ENCODE assay signal across 8 mouse cellular contexts in genomic region chr1:21079217-21079773, GRCm38 (mm10). TPM values are rescaled to one million over a fixed set of nuclear protein-coding genes. Genes with fewer than 3 reads are reported as not detected.
A peak's percentile ranks its signal among the peaks of the same experiment; 100 is the strongest.
DNase-seq lines count a peak whose midpoint lies in the region; ATAC-seq and TF ChIP-seq lines count a peak whose summit lies in the region.

Tram2 (minus strand) TSS chr1:21079229.

- TF ChIP-seq CTCF in stomach, postnatal 0 days (IDR thresholded peaks at IDR 0.05; ENCODE audit: low read depth) = no peak

- H3K27me3 ChIP-seq in forebrain, embryonic 14.5 days (replicated peaks; ENCODE audit: control insufficient read depth, insufficient read depth, low read length) = no peaks in the 10 kb centered on the region
- no peaks in the 10 kb centered on the region for H3K27me3 ChIP-seq in liver, embryonic 16.5 days (ENCODE audit: control insufficient read depth, insufficient read depth, low read depth, low read length)
- H3K27me3 ChIP-seq in neural tube, embryonic 12.5 days (replicated peaks) = no peaks in the 10 kb centered on the region
- no peaks in the 10 kb centered on the region for H3K27me3 ChIP-seq in stomach, postnatal 0 days (ENCODE audit: control insufficient read depth, insufficient read depth, low read length)

- H3K4me1 ChIP-seq in forebrain, embryonic 14.5 days (ENCODE audit: control insufficient read depth, insufficient read depth, low read length) = peaks cover 10% of the 10 kb centered on the region; the same call in 1 of the 2 replicates
- peaks cover 8% of the 10 kb centered on the region for H3K4me1 ChIP-seq in liver, embryonic 16.5 days (ENCODE audit: control insufficient read depth, low read depth, low read length)
- H3K4me1 ChIP-seq in neural tube, embryonic 12.5 days = peaks cover 35% of the 10 kb centered on the region
- H3K4me1 ChIP-seq in stomach, postnatal 0 days (replicated peaks; ENCODE audit: control insufficient read depth, insufficient read depth) = peaks cover 2% of the 10 kb centered on the region; the same call in 1 of the 2 replicates

- peak within 1 kb of the TSS; percentile 72 for H3K4me2 ChIP-seq in forebrain, embryonic 14.5 days (ENCODE audit: low read length)
- H3K4me2 ChIP-seq in liver, embryonic 16.5 days (ENCODE audit: low read depth, low read length) = peak within 1 kb of the TSS; percentile 83
- H3K4me2 ChIP-seq in neural tube, embryonic 12.5 days (replicated peaks) = peak within 1 kb of the TSS; percentile 74
- peak within 1 kb of the TSS; percentile 78 for H3K4me2 ChIP-seq in stomach, postnatal 0 days (replicated peaks; ENCODE audit: low read depth)

- H3K4me3 ChIP-seq in forebrain, embryonic 14.5 days (ENCODE audit: low read depth, low read length) = peak within 1 kb of the TSS; percentile 60
- H3K4me3 ChIP-seq in liver, embryonic 16.5 days (ENCODE audit: low read depth, low read length) = peak within 1 kb of the TSS; percentile 65
- peak within 1 kb of the TSS; percentile 57 for H3K4me3 ChIP-seq in neural tube, embryonic 12.5 days
- peak within 1 kb of the TSS; percentile 74 for H3K4me3 ChIP-seq in stomach, postnatal 0 days (ENCODE audit: low read depth, low read length)

- intact Hi-C loops in heart, postnatal 14 days (cut with DNase I) = loop anchor here (2.0 to 5.0 kb wide), 5 partner anchors 22 to 262 kb away; no protein-coding TSS in a partner anchor

- WGBS in forebrain, embryonic 14.5 days = under 1% methylated on average over 38 of the region's 52 CpGs
- 1% methylated on average over 51 of the region's 52 CpGs for WGBS in large intestine, adult 2 months
- 0% methylated on average over 47 of the region's 52 CpGs for WGBS in liver, embryonic 16.5 days (ENCODE audit: insufficient replicate concordance)
- under 1% methylated on average over 48 of the region's 52 CpGs for WGBS in neural tube, embryonic 12.5 days
- WGBS in stomach, postnatal 0 days = under 1% methylated on average over 30 of the region's 52 CpGs

- no peaks in the 10 kb centered on the region for H3K9me3 ChIP-seq in forebrain, embryonic 14.5 days (replicated peaks; ENCODE audit: control insufficient read depth, low read length)
- no peaks in the 10 kb centered on the region for H3K9me3 ChIP-seq in liver, embryonic 16.5 days (replicated peaks; ENCODE audit: control insufficient read depth, low read length)
- no peaks in the 10 kb centered on the region for H3K9me3 ChIP-seq in neural tube, embryonic 12.5 days
- no peaks in the 10 kb centered on the region for H3K9me3 ChIP-seq in stomach, postnatal 0 days (ENCODE audit: control insufficient read depth, low read length)

- TF ChIP-seq EP300 in stomach, postnatal 0 days (optimal IDR thresholded peaks at IDR 0.05) = no peak

- H3K36me3 ChIP-seq in forebrain, embryonic 14.5 days (ENCODE audit: control insufficient read depth, insufficient read depth, low read length) = no peaks in the 10 kb centered on the region
- no peaks in the 10 kb centered on the region for H3K36me3 ChIP-seq in liver, embryonic 16.5 days (ENCODE audit: control insufficient read depth, insufficient read depth)
- no peaks in the 10 kb centered on the region for H3K36me3 ChIP-seq in neural tube, embryonic 12.5 days
- no peaks in the 10 kb centered on the region for H3K36me3 ChIP-seq in stomach, postnatal 0 days (ENCODE audit: control insufficient read depth, insufficient read depth, low read length)

- peak within 1 kb of the TSS; percentile 67 for H3K27ac ChIP-seq in forebrain, embryonic 14.5 days (ENCODE audit: low read depth, low read length)
- H3K27ac ChIP-seq in liver, embryonic 16.5 days (ENCODE audit: low read length) = peak within 1 kb of the TSS; percentile 83
- peak within 1 kb of the TSS; percentile 57 for H3K27ac ChIP-seq in neural tube, embryonic 12.5 days
- H3K27ac ChIP-seq in stomach, postnatal 0 days (replicated peaks) = peak within 1 kb of the TSS; percentile 92

- peak; percentile 88 for DNase-seq in ES-CJ7 (ENCODE audit: low read depth, low spot score)
- DNase-seq in forebrain, embryonic 14.5 days (ENCODE audit: low spot score) = peak; percentile 88
- peak; percentile 98 to 99 for DNase-seq in heart, postnatal 14 days
- DNase-seq in large intestine, adult 2 months (ENCODE audit: low read depth, low spot score) = peak; percentile 60
- peak; percentile 98 for DNase-seq in stomach, postnatal 0 days (ENCODE audit: low spot score)

- H3K9ac ChIP-seq in forebrain, embryonic 14.5 days (ENCODE audit: low read length) = peak within 1 kb of the TSS; percentile 78
- H3K9ac ChIP-seq in liver, embryonic 16.5 days (ENCODE audit: low read depth, low read length) = peak within 1 kb of the TSS; percentile 72
- peak within 1 kb of the TSS; percentile 64 for H3K9ac ChIP-seq in neural tube, embryonic 12.5 days
- H3K9ac ChIP-seq in stomach, postnatal 0 days (ENCODE audit: low read length) = peak within 1 kb of the TSS; percentile 74

- peak; percentile 81 for ATAC-seq in cerebellum, adult (ENCODE audit: insufficient number of reproducible peaks, low FRiP score, low TSS enrichment)
- peak; percentile 94 for ATAC-seq in forebrain, embryonic 14.5 days
- ATAC-seq in liver, embryonic 16.5 days (ENCODE audit: low read depth) = peak; percentile 92
- ATAC-seq in neural tube, embryonic 12.5 days (ENCODE audit: low FRiP score, low read depth) = peak; percentile 94
- peak; percentile 96 for ATAC-seq in stomach, postnatal 0 days (ENCODE audit: low FRiP score, low TSS enrichment)

RNA-seq across cellular contexts. Expression of gene Tram2, which starts in this region (rescaled TPM):
- 2.2 and 2.3 TPM in 2 replicates for polyA plus RNA-seq in forebrain, embryonic 14.5 days (2014; fragmentation: Nextera tagmentation; extraction: Ambion mirVana)
- 1 to 10 TPM; 8.7 to 9.2 TPM for total RNA-seq in heart, postnatal 14 days (2021)
- 7.8 and 11.0 TPM in 2 replicates for polyA plus RNA-seq in large intestine, adult 2 months (2012; rRNA removed)
- polyA plus RNA-seq in liver, embryonic 16.5 days (2015; fragmentation: Nextera tagmentation; extraction: Ambion mirVana) = 1.4 and 2.0 TPM in 2 replicates
- polyA plus RNA-seq in neural tube, embryonic 12.5 days (2016; fragmentation: Nextera tagmentation; extraction: Ambion mirVana) = 3.5 and 3.6 TPM in 2 replicates
- polyA plus RNA-seq in stomach, postnatal 0 days (2015; fragmentation: Nextera tagmentation; extraction: Ambion mirVana) = 2.6 and 3.6 TPM in 2 replicates

Comparison
In these comparisons a context has a peak if more than half of its experiments do, and no peak if none do; other contexts are left out.
1. Peak in every context shown above with its lines: DNase-seq, ATAC-seq, H3K4me3 ChIP-seq and H3K27ac ChIP-seq.